Mouse (Mus musculus) layer of hippocampus, adult 9-11 months (tissue): ENCODE data around the gene Pld1.

Experiments used
- DNase-seq: peaks from one replicate; pipeline ENCODE4 v3.0.0; 2022

The Pld1 gene

GRCm38 (mm10) chr3:27994175-27994990 is 55.9 kb downstream of the Pld1 start:
- DNase-seq, result no peak

GRCm38 (mm10) chr3:28004321-28004720 is 65.8 kb downstream of the Pld1 start:
- no peak for DNase-seq

GRCm38 (mm10) chr3:28007684-28008083 is 69.2 kb downstream of the Pld1 start:
- DNase-seq, result no peak

- DNase-seq, result no peak
Measured at GRCm38 (mm10) chr3:28008369-28008768, 69.9 kb downstream of the Pld1 start.

- DNase-seq, result peak; percentile 35
Measured at GRCm38 (mm10) chr3:28012177-28012576, 73.7 kb downstream of the Pld1 start.

GRCm38 (mm10) chr3:28013441-28013840 is 74.9 kb downstream of the Pld1 start:
- no peak for DNase-seq

GRCm38 (mm10) chr3:28017002-28017401 is 78.5 kb downstream of the Pld1 start:
- no peak for DNase-seq

- no peak for DNase-seq
Measured at GRCm38 (mm10) chr3:28019727-28020126, 81.2 kb downstream of the Pld1 start.

- no peak for DNase-seq
Measured at GRCm38 (mm10) chr3:28020404-28020803, 81.9 kb downstream of the Pld1 start.

- DNase-seq, result no peak
Measured at GRCm38 (mm10) chr3:28022191-28022590, 83.7 kb downstream of the Pld1 start.

- no peak for DNase-seq
Measured at GRCm38 (mm10) chr3:28026876-28027275, 88.4 kb downstream of the Pld1 start.

GRCm38 (mm10) chr3:28028456-28028855 is 90.0 kb downstream of the Pld1 start:
- DNase-seq, result no peak

- DNase-seq, result no peak
Measured at GRCm38 (mm10) chr3:28030860-28031259, 92.4 kb downstream of the Pld1 start.

- peak; percentile 85 for DNase-seq
Measured at GRCm38 (mm10) chr3:28031643-28032243, 93.2 kb downstream of the Pld1 start.

- no peak for DNase-seq
Measured at GRCm38 (mm10) chr3:28033898-28034297, 95.4 kb downstream of the Pld1 start.

- no peak for DNase-seq
Measured at GRCm38 (mm10) chr3:28034707-28035333, 96.3 kb downstream of the Pld1 start.

- DNase-seq, result no peak
Measured at GRCm38 (mm10) chr3:28037320-28037932, 98.9 kb downstream of the Pld1 start.

GRCm38 (mm10) chr3:28038106-28038505 is 99.6 kb downstream of the Pld1 start:
- no peak for DNase-seq

GRCm38 (mm10) chr3:28039760-28040159 is 101.3 kb downstream of the Pld1 start:
- no peak for DNase-seq

GRCm38 (mm10) chr3:28041236-28041635 is 102.7 kb downstream of the Pld1 start:
- DNase-seq, result no peak

- DNase-seq, result no peak
Measured at GRCm38 (mm10) chr3:28042366-28042765, 103.9 kb downstream of the Pld1 start.

GRCm38 (mm10) chr3:28047599-28047998 is 109.1 kb downstream of the Pld1 start:
- no peak for DNase-seq

- DNase-seq, result no peak
Measured at GRCm38 (mm10) chr3:28049526-28049925, 111.0 kb downstream of the Pld1 start.

- no peak for DNase-seq
Measured at GRCm38 (mm10) chr3:28053076-28053475, 114.6 kb downstream of the Pld1 start.
